In the genomic region with DNA sequence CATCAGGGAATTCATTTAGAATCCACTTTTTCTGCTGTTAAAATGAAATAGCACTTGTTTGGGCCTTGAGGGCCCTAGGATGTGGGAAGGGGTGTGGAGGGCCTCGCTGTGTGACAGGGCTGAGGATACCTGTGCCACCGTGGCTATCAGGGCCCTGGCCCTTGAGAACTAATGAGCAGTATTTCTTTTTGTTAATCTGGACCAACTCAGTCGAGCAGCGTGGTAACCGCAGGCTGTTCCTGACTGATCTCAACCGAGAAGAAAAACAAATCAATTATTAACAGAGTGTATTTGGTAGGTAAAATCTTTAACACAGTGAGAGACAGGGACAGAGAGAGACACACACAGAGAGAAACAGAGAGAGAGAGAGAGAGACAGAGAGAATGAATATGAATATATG, we compare ENCODE assay signal across 16 mouse cellular contexts. TPM values are rescaled to one million over a fixed set of nuclear protein-coding genes. Genes with fewer than 3 reads are reported as not detected.
DNase-seq lines count a peak whose midpoint lies in the region; ATAC-seq lines count a peak whose summit lies in the region.
"Had no signal": no experiment of that assay in that cellular context is flagged by ENCODE, and none has a peak within 500 bp of the region (broad histone marks: within the 10 kb centered on the region; RNA-seq: fewer than 3 reads in every experiment).

No protein-coding gene starts in this region.

- no peak for DNase-seq in heart, postnatal 25 days (ENCODE audit: low spot score)
- no peak for DNase-seq in midbrain, embryonic 11.5 days (ENCODE audit: low spot score, missing footprints)
- DNase-seq: adrenal gland, postnatal 25 days; cerebellum, adult 11 months; cerebellum, postnatal 36 days; lung, postnatal 14 days; right cerebral cortex, adult 18-20 months; thymus, postnatal 4 days had no signal

- H3K4me1 ChIP-seq in heart, embryonic 15.5 days (replicated peaks), result peaks cover 41% of the 10 kb centered on the region
- peaks cover 16% of the 10 kb centered on the region; the same call in 1 of the 2 replicates for H3K4me1 ChIP-seq in midbrain, embryonic 15.5 days
- H3K4me1 ChIP-seq in midbrain, embryonic 11.5 days (ENCODE audit: control insufficient read depth, insufficient read depth, low read length), result peaks cover 4% of the 10 kb centered on the region; the same call in 1 of the 2 replicates
- H3K4me1 ChIP-seq in kidney, embryonic 14.5 days (ENCODE audit: control insufficient read depth, insufficient read depth, low read length), result peaks cover 11% of the 10 kb centered on the region; the same call in 1 of the 2 replicates
- peaks cover 30% of the 10 kb centered on the region for H3K4me1 ChIP-seq in stomach, embryonic 16.5 days (ENCODE audit: control insufficient read depth, insufficient read depth, low read length)

- no peak for ATAC-seq in heart, embryonic 15.5 days (replicated peaks; ENCODE audit: insufficient number of reproducible peaks, insufficient read depth, low FRiP score, low read depth)
- no peak for ATAC-seq in midbrain, embryonic 15.5 days (replicated peaks)
- no peak for ATAC-seq in midbrain, embryonic 11.5 days (ENCODE audit: low FRiP score)
- 0 out of 2 replicates have a peak, but pooled peaks have one; percentile 41 for ATAC-seq in kidney, embryonic 14.5 days (ENCODE audit: low FRiP score, low TSS enrichment)
- no peak for ATAC-seq in stomach, embryonic 16.5 days (ENCODE audit: insufficient read depth, low FRiP score)
- no peak for ATAC-seq in megakaryocyte, adult 5-6 weeks (ENCODE audit: poor library complexity, severe bottlenecking)

- peak overlapping the region; percentile 5 for H3K27ac ChIP-seq in heart, embryonic 15.5 days
- H3K27ac ChIP-seq in midbrain, embryonic 15.5 days, result peak overlapping the region; percentile 32
- H3K27ac ChIP-seq in midbrain, embryonic 11.5 days (ENCODE audit: low read depth, low read length), result no peak overlapping the region
- H3K27ac ChIP-seq in kidney, embryonic 14.5 days (ENCODE audit: low read depth, low read length), result peak overlapping the region; percentile 66; the same call in 1 of the 2 replicates
- 0 out of 2 replicates have a peak overlapping the region, but pooled peaks have one; percentile 33 for H3K27ac ChIP-seq in stomach, embryonic 16.5 days (ENCODE audit: low read length)
- H3K27ac ChIP-seq: hindbrain, embryonic 14.5 days; limb, embryonic 13.5 days had no signal

- H3K27me3 ChIP-seq in heart, embryonic 15.5 days, result no peaks in the 10 kb centered on the region
- no peaks in the 10 kb centered on the region for H3K27me3 ChIP-seq in midbrain, embryonic 15.5 days (replicated peaks)
- no peaks in the 10 kb centered on the region for H3K27me3 ChIP-seq in midbrain, embryonic 11.5 days (ENCODE audit: control insufficient read depth, insufficient read depth, low read length)
- H3K27me3 ChIP-seq in kidney, embryonic 14.5 days (ENCODE audit: control insufficient read depth, insufficient read depth, low read length), result no peaks in the 10 kb centered on the region
- H3K27me3 ChIP-seq in stomach, embryonic 16.5 days (ENCODE audit: control insufficient read depth, insufficient read depth, low read length), result no peaks in the 10 kb centered on the region
- H3K27me3 ChIP-seq: CH12.LX; limb, embryonic 13.5 days had no signal

- WGBS in heart, embryonic 15.5 days, result 57% methylated on average over 6 of the region's 6 CpGs
- WGBS in midbrain, embryonic 15.5 days, result 42% methylated on average over 6 of the region's 6 CpGs
- 80% methylated on average over 6 of the region's 6 CpGs for WGBS in midbrain, embryonic 11.5 days
- WGBS in kidney, embryonic 14.5 days, result 56% methylated on average over 6 of the region's 6 CpGs
- WGBS in stomach, embryonic 16.5 days, result 39% methylated on average over 6 of the region's 6 CpGs

- H3K36me3 ChIP-seq in heart, embryonic 15.5 days, result no peaks in the 10 kb centered on the region
- H3K36me3 ChIP-seq in midbrain, embryonic 15.5 days (replicated peaks), result no peaks in the 10 kb centered on the region
- H3K36me3 ChIP-seq in midbrain, embryonic 11.5 days (ENCODE audit: control insufficient read depth, insufficient read depth, low read length), result no peaks in the 10 kb centered on the region
- no peaks in the 10 kb centered on the region for H3K36me3 ChIP-seq in kidney, embryonic 14.5 days (ENCODE audit: control insufficient read depth, insufficient read depth, low read length)
- H3K36me3 ChIP-seq in stomach, embryonic 16.5 days (ENCODE audit: control insufficient read depth, insufficient read depth, low read length), result no peaks in the 10 kb centered on the region
- H3K36me3 ChIP-seq: limb, embryonic 13.5 days had no signal

- no peak overlapping the region for H3K4me3 ChIP-seq in heart, embryonic 15.5 days
- no peak overlapping the region for H3K4me3 ChIP-seq in midbrain, embryonic 15.5 days
- no peak overlapping the region for H3K4me3 ChIP-seq in midbrain, embryonic 11.5 days (ENCODE audit: low read depth, low read length)
- no peak overlapping the region for H3K4me3 ChIP-seq in kidney, embryonic 14.5 days (ENCODE audit: low read length)
- H3K4me3 ChIP-seq in stomach, embryonic 16.5 days (replicated peaks; ENCODE audit: low read length), result no peak overlapping the region
- H3K4me3 ChIP-seq: limb, embryonic 13.5 days had no signal

- no peak overlapping the region for H3K9ac ChIP-seq in heart, embryonic 15.5 days
- no peak overlapping the region for H3K9ac ChIP-seq in midbrain, embryonic 15.5 days
- no peak overlapping the region for H3K9ac ChIP-seq in midbrain, embryonic 11.5 days (ENCODE audit: low read length)
- H3K9ac ChIP-seq in kidney, embryonic 14.5 days (ENCODE audit: low read depth, low read length), result no peak overlapping the region
- H3K9ac ChIP-seq in stomach, embryonic 16.5 days (ENCODE audit: low read length), result no peak overlapping the region
- H3K9ac ChIP-seq: hindbrain, embryonic 14.5 days; limb, embryonic 13.5 days had no signal

- intact Hi-C loops in heart, postnatal 25 days (cut with DNase I), result loop anchor here (5.0 kb wide), 1 partner anchor 35 kb away; the partner anchor contains the start of gene Syne2

- H3K9me3 ChIP-seq in heart, embryonic 15.5 days (replicated peaks), result no peaks in the 10 kb centered on the region
- H3K9me3 ChIP-seq in midbrain, embryonic 15.5 days, result no peaks in the 10 kb centered on the region
- no peaks in the 10 kb centered on the region for H3K9me3 ChIP-seq in midbrain, embryonic 11.5 days (ENCODE audit: control insufficient read depth, low read length)
- no peaks in the 10 kb centered on the region for H3K9me3 ChIP-seq in kidney, embryonic 14.5 days (ENCODE audit: control insufficient read depth, low read length)
- no peaks in the 10 kb centered on the region for H3K9me3 ChIP-seq in stomach, embryonic 16.5 days (replicated peaks; ENCODE audit: control insufficient read depth, low read length)
- H3K9me3 ChIP-seq: limb, embryonic 13.5 days had no signal

- no peak overlapping the region for H3K4me2 ChIP-seq in heart, embryonic 15.5 days
- no peak overlapping the region for H3K4me2 ChIP-seq in midbrain, embryonic 15.5 days
- H3K4me2 ChIP-seq in midbrain, embryonic 11.5 days, result no peak overlapping the region
- H3K4me2 ChIP-seq in kidney, embryonic 14.5 days (replicated peaks; ENCODE audit: low read depth, low read length), result no peak overlapping the region
- no peak overlapping the region for H3K4me2 ChIP-seq in stomach, embryonic 16.5 days (ENCODE audit: low read depth, low read length)
- H3K4me2 ChIP-seq: hindbrain, embryonic 14.5 days had no signal

RNA-seq across cellular contexts. Expression of gene Syne2, which starts 34.5 kb away (rescaled TPM):
- polyA plus RNA-seq in heart, embryonic 15.5 days (2015; fragmentation: Nextera tagmentation; extraction: Ambion mirVana), result 38.7 and 45.7 TPM in 2 replicates
- total RNA-seq in heart, postnatal 25 days (2021), result 10 to 100 TPM; 33.8 to 41.5 TPM
- 52.7 and 56.0 TPM in 2 replicates for polyA plus RNA-seq in midbrain, embryonic 15.5 days (2015; fragmentation: Nextera tagmentation; extraction: Ambion mirVana)
- polyA plus RNA-seq in midbrain, embryonic 11.5 days (2014; fragmentation: Nextera tagmentation; extraction: Ambion mirVana), result 79.1 and 80.1 TPM in 2 replicates
- polyA plus RNA-seq in kidney, embryonic 14.5 days (2014; fragmentation: Nextera tagmentation; extraction: Ambion mirVana), result 39.3 and 69.0 TPM in 2 replicates
- polyA plus RNA-seq in stomach, embryonic 16.5 days (2015; fragmentation: Nextera tagmentation; extraction: Ambion mirVana), result 37.1 and 42.1 TPM in 2 replicates
- 17.4 and 17.8 TPM in 2 replicates for total RNA-seq in megakaryocyte, adult 5-6 weeks (2015)
- 31.6 and 34.6 TPM in 2 replicates for total RNA-seq in megakaryocyte, adult 5-6 weeks (2017)
